Mouse (Mus musculus): Measurements from ENCODE around the gene Cct3. TPM values are rescaled to one million over a fixed set of nuclear protein-coding genes. Genes with fewer than 3 reads are reported as not detected.
"Not testable (repeated sequence)": the region's sequence is repeated elsewhere in the genome, so short reads cannot be mapped to it uniquely, and the experiment has no call there.

Cct3 gene
- total RNA-seq (2022): 100 to 1,000 TPM; 250 to 360 (median 279) TPM

GRCm38 (mm10) chr3:88296561-88297318 is at the start of gene Cct3, which contains the start of gene Tsacc:
Gene Cct3, plus strand, starts transcription at chr3:88297116.
Gene Tsacc, minus strand, starts transcription at chr3:88296999.
- DNase-seq: peak; percentile 95

GRCm38 (mm10) chr3:88247666-88248065 is 49.2 kb upstream of the Cct3 start:
- no peak for DNase-seq

GRCm38 (mm10) chr3:88248406-88248805 is 48.5 kb upstream of the Cct3 start:
- DNase-seq: no peak

GRCm38 (mm10) chr3:88252739-88253138 is 44.2 kb upstream of the Cct3 start:
- DNase-seq: no peak

- DNase-seq: peak; percentile 42
Observed at GRCm38 (mm10) chr3:88254268-88254926, 42.5 kb upstream of the Cct3 start, which contains the start of gene Rhbg. Gene Rhbg, minus strand, starts transcription at chr3:88254709.

GRCm38 (mm10) chr3:88255950-88256349 is 41.0 kb upstream of the Cct3 start:
- no peak for DNase-seq

GRCm38 (mm10) chr3:88256382-88256781 is 40.5 kb upstream of the Cct3 start:
- no peak for DNase-seq

- DNase-seq: no peak
Observed at GRCm38 (mm10) chr3:88262346-88262745, 34.6 kb upstream of the Cct3 start.

- not testable (repeated sequence) for DNase-seq
Observed at GRCm38 (mm10) chr3:88268014-88268413, 28.9 kb upstream of the Cct3 start.

- DNase-seq: no peak
Observed at GRCm38 (mm10) chr3:88268991-88269390, 27.9 kb upstream of the Cct3 start.

GRCm38 (mm10) chr3:88271298-88271697 is 25.6 kb upstream of the Cct3 start:
- DNase-seq: not testable (repeated sequence)

- no peak for DNase-seq
Observed at GRCm38 (mm10) chr3:88271859-88272258, 25.1 kb upstream of the Cct3 start.

GRCm38 (mm10) chr3:88274002-88274401 is 22.9 kb upstream of the Cct3 start:
- DNase-seq: no peak

- DNase-seq: no peak
Observed at GRCm38 (mm10) chr3:88276121-88276520, 20.8 kb upstream of the Cct3 start.

GRCm38 (mm10) chr3:88276529-88277143 is 20.3 kb upstream of the Cct3 start:
- no peak for DNase-seq

GRCm38 (mm10) chr3:88280035-88280434 is 16.9 kb upstream of the Cct3 start:
- DNase-seq: no peak

- DNase-seq: not testable (repeated sequence)
Observed at GRCm38 (mm10) chr3:88281141-88281916, 15.6 kb upstream of the Cct3 start.

- not testable (repeated sequence) for DNase-seq
Observed at GRCm38 (mm10) chr3:88284815-88285564, 11.9 kb upstream of the Cct3 start.

- not testable (repeated sequence) for DNase-seq
Observed at GRCm38 (mm10) chr3:88285565-88285895, 11.4 kb upstream of the Cct3 start.

- no peak for DNase-seq
Observed at GRCm38 (mm10) chr3:88287110-88287509, 9.8 kb upstream of the Cct3 start, which contains the start of gene Gm38392. Gene Gm38392, minus strand, starts transcription at chr3:88287210.

- not testable (repeated sequence) for DNase-seq
Observed at GRCm38 (mm10) chr3:88288133-88288713, 8.7 kb upstream of the Cct3 start.

All from adrenal gland, adult 8-10 months (tissue).